Mouse (Mus musculus): ENCODE measurements around the gene Olfr775. TPM values are rescaled to one million over a fixed set of nuclear protein-coding genes. Genes with fewer than 3 reads are reported as not detected.

The Olfr775 gene
- polyA plus RNA-seq (2012; rRNA removed): not detected in 2 replicates

DNA sequence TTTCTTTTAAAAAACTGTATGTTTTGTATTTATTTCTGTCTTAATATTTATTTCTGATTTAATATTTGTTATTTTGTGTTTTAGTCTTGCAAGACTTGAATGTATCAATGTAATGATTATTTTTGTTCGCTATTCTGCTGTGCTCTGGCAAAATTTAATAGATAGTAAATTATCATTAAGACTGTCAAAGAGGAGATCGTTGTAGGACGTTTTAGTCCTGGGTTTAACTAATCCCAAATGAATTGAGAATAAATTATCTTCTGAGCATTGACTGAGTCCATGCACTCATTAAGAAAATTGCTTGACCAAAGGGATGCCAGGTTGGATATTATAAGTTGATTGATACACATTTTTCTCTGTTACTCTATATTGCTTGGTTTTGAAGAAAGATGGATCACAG, at the start of gene Olfr775:
TSS of gene Olfr775 (plus strand) at position 301 of the 400 bp plus-strand sequence.
- Histone ChIP-seq H3K4me1 (ENCODE audit: control insufficient read depth, insufficient read depth, low read length) (no peaks in the 10 kb centered on the region), H3K4me3 (replicated peaks; ENCODE audit: extremely low read depth, low read depth, low read length) (no peak within 1 kb of the TSS)
- no peak for DNase-seq
- TF ChIP-seq CTCF (IDR thresholded peaks at IDR 0.05; ENCODE audit: insufficient read depth, low read length) (no peak), POLR2A (IDR thresholded peaks at IDR 0.05; ENCODE audit: borderline replicate concordance, extremely low read depth, low read depth, low read length) (no peak)
- 67% methylated on average over 3 of the region's 3 CpGs for WGBS

DNA sequence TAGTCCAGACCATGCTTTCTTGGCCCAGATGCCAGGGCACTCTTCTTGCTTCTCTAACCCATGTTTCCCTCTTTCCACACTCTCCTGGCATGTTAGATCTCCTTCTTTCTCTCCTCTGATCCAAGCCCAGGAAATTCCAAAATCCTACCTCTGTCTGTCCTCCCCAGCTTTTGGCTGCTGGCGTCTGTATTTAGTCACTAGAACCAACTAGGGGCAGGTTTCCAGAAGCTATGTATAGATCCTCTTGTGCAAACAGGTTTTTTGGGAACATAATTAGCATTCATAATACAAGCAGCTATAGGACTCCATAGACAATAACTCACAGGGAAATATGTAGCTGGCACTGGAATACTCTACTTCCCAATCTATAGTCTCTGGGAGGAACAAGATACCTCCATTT, 17.5 kb upstream of the Olfr775 start:
- WGBS: 72% methylated on average over 1 of the region's 1 CpGs
- TF ChIP-seq CTCF (IDR thresholded peaks at IDR 0.05; ENCODE audit: insufficient read depth, low read length) (no peak), POLR2A (IDR thresholded peaks at IDR 0.05; ENCODE audit: borderline replicate concordance, extremely low read depth, low read depth, low read length) (no peak)
- no peaks in the 10 kb centered on the region for H3K4me1 ChIP-seq (ENCODE audit: control insufficient read depth, insufficient read depth, low read length)
- no peak for DNase-seq
- H3K4me3 ChIP-seq (replicated peaks; ENCODE audit: extremely low read depth, low read depth, low read length): no peak overlapping the region

DNA sequence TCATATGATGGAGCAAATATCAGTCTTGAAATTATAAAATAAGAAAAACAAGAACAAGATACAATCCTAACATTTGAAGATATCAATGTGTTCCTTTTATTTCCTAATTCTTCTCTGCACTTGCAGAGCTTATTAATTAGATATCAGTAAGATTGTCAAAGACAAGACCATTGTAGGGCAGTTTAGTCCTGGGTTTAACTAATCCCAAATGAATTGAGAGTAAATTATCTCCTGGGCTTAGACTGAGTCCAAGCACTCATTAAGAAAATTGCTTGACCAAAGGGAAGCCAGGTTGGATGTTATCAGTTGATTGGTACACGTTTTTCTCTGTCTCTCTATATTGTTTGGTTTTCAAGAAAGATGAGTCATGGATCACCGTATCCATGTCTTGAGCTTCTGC, 12.3 kb upstream of the Olfr775 start, which contains the start of gene Olfr774:
TSS of gene Olfr774 (plus strand) at position 301 of the 400 bp plus-strand sequence.
- Histone ChIP-seq H3K4me1 (ENCODE audit: control insufficient read depth, insufficient read depth, low read length) (no peaks in the 10 kb centered on the region), H3K4me3 (replicated peaks; ENCODE audit: extremely low read depth, low read depth, low read length) (no peak within 1 kb of the TSS)
- 59% methylated on average over 2 of the region's 2 CpGs for WGBS
- TF ChIP-seq CTCF (IDR thresholded peaks at IDR 0.05; ENCODE audit: insufficient read depth, low read length) (no peak), POLR2A (IDR thresholded peaks at IDR 0.05; ENCODE audit: borderline replicate concordance, extremely low read depth, low read depth, low read length) (no peak)
- DNase-seq: no peak

DNA sequence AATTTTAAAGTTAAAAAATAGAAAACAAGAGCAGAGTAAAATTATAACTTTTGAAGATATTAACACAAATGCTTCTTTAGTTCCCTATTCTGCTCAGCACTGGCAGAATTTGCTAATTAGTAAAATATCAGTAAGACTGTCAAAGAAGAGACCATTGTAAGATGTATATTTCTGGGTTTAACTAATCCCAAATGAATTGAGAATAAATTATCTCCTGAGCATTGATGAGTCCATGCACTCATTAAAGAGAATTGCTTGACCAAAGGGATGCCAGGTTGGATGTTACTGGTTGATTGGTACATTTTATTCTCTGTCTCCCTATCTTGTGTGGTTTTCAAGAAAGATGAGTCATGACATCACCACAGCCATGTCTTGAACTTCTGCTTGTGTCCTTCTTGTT, 10.6 kb downstream of the Olfr775 start, which contains the start of gene Olfr776:
TSS of gene Olfr776 (plus strand) at position 301 of the 400 bp plus-strand sequence.
- Histone ChIP-seq H3K4me3 (replicated peaks; ENCODE audit: extremely low read depth, low read depth, low read length) (no peak within 1 kb of the TSS), H3K4me1 (ENCODE audit: control insufficient read depth, insufficient read depth, low read length) (no peaks in the 10 kb centered on the region)
- no peak for DNase-seq
- TF ChIP-seq CTCF (IDR thresholded peaks at IDR 0.05; ENCODE audit: insufficient read depth, low read length): no peak
- no peak for TF ChIP-seq POLR2A (IDR thresholded peaks at IDR 0.05; ENCODE audit: borderline replicate concordance, extremely low read depth, low read depth, low read length)

DNA sequence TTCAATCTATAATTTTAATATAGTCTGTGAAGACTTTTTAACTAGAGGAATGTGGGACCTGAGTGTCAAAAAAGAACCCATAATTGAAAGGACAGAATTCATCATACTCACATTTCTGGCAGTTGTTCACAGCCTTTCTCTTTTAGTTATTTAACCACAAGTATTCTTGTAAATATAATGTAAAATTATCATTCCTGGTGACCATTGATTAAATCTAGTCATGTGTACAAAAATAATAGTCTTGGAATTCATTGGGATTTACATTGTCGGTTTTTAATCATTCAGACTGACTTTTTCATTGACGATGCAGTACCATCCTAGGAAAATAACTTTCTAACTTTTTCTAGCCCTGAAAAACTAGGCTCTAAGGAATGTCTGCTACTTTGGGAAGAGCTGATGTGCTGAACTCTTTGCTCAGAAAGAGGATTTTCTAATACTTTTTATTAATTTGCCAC, 22.9 kb downstream of the Olfr775 start, which contains the start of gene Olfr777:
TSS of gene Olfr777 (minus strand) at position 405 of the 455 bp plus-strand sequence.
- WGBS: 84% methylated on average over 2 of the region's 2 CpGs
- TF ChIP-seq POLR2A (IDR thresholded peaks at IDR 0.05; ENCODE audit: borderline replicate concordance, extremely low read depth, low read depth, low read length) (no peak), CTCF (IDR thresholded peaks at IDR 0.05; ENCODE audit: insufficient read depth, low read length) (no peak)
- no peak for DNase-seq
- no peak within 1 kb of the TSS for H3K4me3 ChIP-seq (replicated peaks; ENCODE audit: extremely low read depth, low read depth, low read length)
- H3K4me1 ChIP-seq (ENCODE audit: control insufficient read depth, insufficient read depth, low read length): no peaks in the 10 kb centered on the region

Other genes with a start within 250 kb of the Olfr775 start
- gene Olfr763, start 237.6 kb upstream of the Olfr775 start, polyA plus RNA-seq (2012; rRNA removed): not detected in 2 replicates
- gene Olfr764-ps1, start 208.5 kb upstream of the Olfr775 start, polyA plus RNA-seq (2012; rRNA removed): not detected in 2 replicates
- not detected in 2 replicates for gene Olfr765, start 198.4 kb upstream of the Olfr775 start, polyA plus RNA-seq (2012; rRNA removed)
- not detected in 2 replicates for gene Olfr766-ps1, start 179.4 kb upstream of the Olfr775 start, polyA plus RNA-seq (2012; rRNA removed)
- gene Olfr767, start 165.5 kb upstream of the Olfr775 start, polyA plus RNA-seq (2012; rRNA removed): not detected in 2 replicates
- not detected in 2 replicates for gene Olfr768, start 149.0 kb upstream of the Olfr775 start, polyA plus RNA-seq (2012; rRNA removed)
- gene Olfr769, start 130.6 kb upstream of the Olfr775 start, polyA plus RNA-seq (2012; rRNA removed): not detected in 2 replicates
- gene Olfr770, start 109.4 kb upstream of the Olfr775 start, polyA plus RNA-seq (2012; rRNA removed): not detected in 2 replicates
- not detected in 2 replicates for gene Olfr771, start 83.7 kb upstream of the Olfr775 start, polyA plus RNA-seq (2012; rRNA removed)
- gene Olfr772, start 70.5 kb upstream of the Olfr775 start, polyA plus RNA-seq (2012; rRNA removed): not detected in 2 replicates
- gene Olfr773, start 61.0 kb upstream of the Olfr775 start, polyA plus RNA-seq (2012; rRNA removed): not detected in 2 replicates
- gene Olfr774, start 12.2 kb upstream of the Olfr775 start, polyA plus RNA-seq (2012; rRNA removed): not detected in 2 replicates
- not detected in 2 replicates for gene Olfr776, start 10.7 kb downstream of the Olfr775 start, polyA plus RNA-seq (2012; rRNA removed)
- not detected in 2 replicates for gene Olfr777, start 23.1 kb downstream of the Olfr775 start, polyA plus RNA-seq (2012; rRNA removed)
- gene Olfr780, start 69.7 kb downstream of the Olfr775 start, polyA plus RNA-seq (2012; rRNA removed): not detected in 2 replicates
- gene Olfr781, start 80.4 kb downstream of the Olfr775 start, polyA plus RNA-seq (2012; rRNA removed): not detected in 2 replicates
- not detected in 2 replicates for gene Olfr782, start 100.4 kb downstream of the Olfr775 start, polyA plus RNA-seq (2012; rRNA removed)
- 0.05 TPM in 1 of 2 replicates, not detected in the other for gene Olfr784, start 135.7 kb downstream of the Olfr775 start, polyA plus RNA-seq (2012; rRNA removed)
- gene Olfr785, start 157.0 kb downstream of the Olfr775 start, polyA plus RNA-seq (2012; rRNA removed): not detected in 2 replicates
- not detected in 2 replicates for gene Olfr786, start 178.9 kb downstream of the Olfr775 start, polyA plus RNA-seq (2012; rRNA removed)
- not detected in 2 replicates for gene Olfr787, start 213.4 kb downstream of the Olfr775 start, polyA plus RNA-seq (2012; rRNA removed)
- not detected in 2 replicates for gene Olfr788, start 222.6 kb downstream of the Olfr775 start, polyA plus RNA-seq (2012; rRNA removed)
- gene Olfr789, start 236.3 kb downstream of the Olfr775 start, polyA plus RNA-seq (2012; rRNA removed): not detected in 2 replicates

All from lung, adult 2 months (tissue).